Mouse (Mus musculus) monocyte, adult 2 months (primary cell): Measurements from ENCODE around the gene Snta1.

Experiments used
- DNase-seq, 2 experiments: peaks; one replicate each; pipeline ENCODE4 v3.0.0; 2022; ENCODE audit warnings: low spot score in 2 of 2, low read depth in 1 of 2

Gene Snta1

DNA sequence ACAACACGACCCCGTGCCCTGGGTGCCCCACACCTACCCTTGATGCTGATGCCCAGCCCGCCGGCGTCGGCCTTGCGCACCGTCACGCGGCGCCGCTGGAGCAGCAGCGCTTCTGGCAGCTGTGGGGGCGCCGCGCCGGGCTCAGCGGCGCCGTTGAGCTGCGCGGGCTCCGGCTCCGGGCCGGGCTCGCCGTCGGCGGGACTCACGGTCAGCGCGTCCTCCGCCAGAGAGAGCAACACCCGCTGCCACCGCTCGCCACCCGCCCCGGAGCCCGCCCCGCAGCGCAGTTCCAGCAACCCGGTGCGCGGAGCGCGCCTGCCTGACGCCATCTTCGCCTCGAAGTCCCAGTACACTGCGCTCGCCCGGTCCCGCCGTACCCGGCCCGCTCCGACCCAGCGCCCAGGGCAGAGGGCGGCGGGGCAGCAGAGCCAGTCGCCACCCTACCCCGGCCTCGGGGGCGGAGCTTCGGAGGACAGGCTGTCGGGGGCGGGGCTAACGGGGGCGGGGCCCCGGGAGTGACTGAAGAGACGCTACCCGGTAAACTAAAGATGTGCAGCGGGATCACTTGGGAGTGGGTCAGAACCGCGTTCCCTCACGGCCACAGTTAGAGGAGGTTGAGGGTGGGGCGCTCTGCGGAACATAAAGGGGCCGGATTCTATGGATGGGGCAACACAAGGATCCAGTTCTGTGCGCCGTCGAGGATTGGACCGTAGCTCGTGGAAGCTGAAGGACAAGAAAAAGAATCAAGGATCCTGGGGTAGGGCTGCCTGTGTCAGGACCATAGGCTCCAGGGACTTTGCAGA is at the start of gene Snta1:
Gene Snta1 (minus strand): TSS at position 457 of the 803 bp plus-strand sequence.
- DNase-seq, result peak; percentile 30 to 54

DNA sequence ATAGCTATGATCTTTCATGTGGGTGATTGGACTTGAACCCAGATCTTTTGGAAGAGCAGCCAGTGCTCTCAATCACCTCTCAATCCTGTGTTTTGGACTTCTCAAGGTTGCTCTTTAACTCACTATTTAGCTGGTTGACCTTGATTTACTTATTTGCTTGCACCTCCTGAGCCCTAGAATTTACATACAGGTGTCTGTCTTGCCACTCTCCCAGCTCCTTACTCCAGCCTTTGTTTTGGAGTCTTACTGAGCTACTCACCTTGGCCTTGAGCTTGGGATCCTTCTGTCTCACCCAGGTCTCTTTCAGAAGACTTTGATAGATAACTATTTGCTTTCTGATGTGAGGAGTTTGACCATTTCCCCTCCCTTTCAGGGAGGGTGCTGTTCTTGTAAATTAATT is 48.7 kb upstream of the Snta1 start:
- no peak for DNase-seq

DNA sequence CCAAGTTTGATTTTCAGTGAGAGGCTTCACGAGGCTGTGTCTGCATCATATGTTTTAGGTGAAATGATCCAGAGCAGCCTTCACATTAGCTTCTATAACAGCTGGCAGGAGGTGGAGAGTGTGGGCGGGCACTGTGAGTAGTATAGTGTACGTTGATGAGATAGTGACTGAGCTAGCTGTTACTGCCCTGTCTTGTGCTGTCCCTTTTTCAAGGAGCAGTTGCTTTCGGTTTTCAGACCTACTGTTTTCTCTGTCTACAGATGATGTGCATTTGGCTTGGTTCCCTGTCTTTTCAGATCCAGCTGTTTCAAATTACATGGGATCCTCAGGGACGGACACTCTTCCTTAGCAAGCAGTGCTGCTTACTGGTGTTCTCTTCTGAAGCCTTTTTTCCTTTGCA is 47.9 kb upstream of the Snta1 start:
- DNase-seq, result no peak

DNA sequence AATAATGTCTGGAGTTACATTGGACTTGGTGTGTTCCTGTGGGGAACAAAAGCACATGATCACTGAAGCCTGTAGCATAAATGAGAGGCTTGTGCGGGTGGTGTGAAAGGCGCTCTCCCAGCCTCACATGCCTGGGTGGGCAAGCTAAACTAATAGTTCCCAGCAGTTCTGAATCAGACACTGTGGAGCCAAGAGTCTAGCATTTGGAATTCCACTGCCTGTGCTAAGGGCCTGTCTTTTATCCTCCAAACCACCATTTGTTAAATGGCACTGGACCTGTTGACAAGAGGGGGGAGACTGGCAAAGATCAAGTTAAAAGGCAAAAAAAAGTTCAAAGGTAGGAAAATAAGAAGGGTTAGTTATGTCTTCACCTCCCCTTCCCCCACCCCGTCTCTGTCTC is 46.7 kb upstream of the Snta1 start:
- no peak for DNase-seq

DNA sequence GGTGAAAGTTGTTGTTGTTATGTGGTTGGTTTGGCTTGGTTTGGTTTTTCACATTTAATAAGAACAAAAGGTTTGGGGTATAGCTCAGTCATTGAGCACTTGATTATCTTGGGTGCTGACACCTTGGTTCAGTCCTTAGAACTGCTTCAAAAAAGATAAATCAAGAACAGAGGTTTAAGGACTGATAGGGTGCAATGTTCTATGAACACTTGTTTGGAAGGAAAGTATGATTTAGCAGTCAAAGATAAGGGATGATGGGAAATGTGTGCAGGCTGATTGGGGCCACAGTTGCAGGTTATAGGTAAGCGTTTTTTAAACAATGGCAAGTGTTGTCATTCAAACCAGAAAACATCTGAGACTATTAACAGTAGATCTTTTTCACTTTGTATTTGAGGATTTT is 46.2 kb upstream of the Snta1 start:
- DNase-seq, result no peak

DNA sequence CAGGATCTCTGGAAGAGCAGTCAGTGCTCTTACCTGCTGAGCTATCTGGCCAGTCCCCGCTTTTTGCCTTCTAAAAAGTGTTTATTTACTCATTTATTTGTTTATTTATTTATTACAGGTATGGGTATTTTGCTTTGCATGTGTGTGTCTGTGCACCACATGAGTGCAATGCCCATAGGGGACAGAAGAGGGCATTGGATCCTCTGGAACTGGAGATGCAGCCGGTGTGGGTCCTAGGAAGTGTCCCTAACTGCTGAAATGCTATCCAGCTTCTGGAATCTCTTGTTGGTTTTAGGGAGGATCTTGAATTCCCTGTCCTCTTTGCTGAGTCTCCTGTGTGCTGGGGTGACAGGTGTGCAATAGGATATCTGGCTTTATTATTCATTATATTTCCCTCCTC is 45.1 kb upstream of the Snta1 start:
- no peak for DNase-seq

DNA sequence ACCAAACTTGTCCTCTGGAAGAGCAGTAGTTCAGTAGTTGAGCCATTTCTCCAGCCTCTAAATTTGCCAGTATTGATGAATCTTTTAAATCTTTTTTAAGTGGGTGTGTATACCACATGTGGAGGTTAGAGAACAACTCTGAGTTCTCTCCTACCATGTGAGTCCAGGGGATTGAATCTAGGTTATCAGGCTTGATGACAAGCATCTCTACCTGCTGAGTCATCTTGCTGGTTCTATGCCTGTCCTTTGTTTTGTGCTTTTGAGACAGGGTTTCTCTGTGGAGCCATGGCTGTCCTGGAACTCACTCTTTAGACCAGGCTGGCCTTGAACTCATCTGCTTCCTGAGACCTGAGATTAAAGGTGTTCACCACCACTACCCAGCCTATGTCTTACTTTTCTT is 40.7 kb upstream of the Snta1 start:
- no peak for DNase-seq

DNA sequence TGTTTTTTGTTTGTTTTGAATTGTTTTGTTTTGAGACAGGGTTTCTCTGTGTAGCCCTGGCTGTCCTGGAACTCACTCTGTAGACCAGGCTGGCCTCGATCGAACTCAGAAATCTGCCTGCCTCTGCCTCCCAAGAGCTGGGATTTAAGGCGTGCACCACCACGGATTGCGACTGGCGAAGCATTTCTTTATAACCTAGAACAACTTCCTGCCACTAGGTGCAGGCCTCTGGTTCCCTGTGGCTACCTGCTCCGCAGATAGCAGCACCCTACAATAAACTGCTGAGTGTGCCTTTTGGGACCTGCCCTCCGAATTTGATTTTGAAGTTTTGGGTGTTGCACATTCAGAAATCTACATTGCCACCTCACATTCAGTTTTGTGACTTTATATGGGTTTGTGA is 39.9 kb upstream of the Snta1 start:
- DNase-seq, result no peak

DNA sequence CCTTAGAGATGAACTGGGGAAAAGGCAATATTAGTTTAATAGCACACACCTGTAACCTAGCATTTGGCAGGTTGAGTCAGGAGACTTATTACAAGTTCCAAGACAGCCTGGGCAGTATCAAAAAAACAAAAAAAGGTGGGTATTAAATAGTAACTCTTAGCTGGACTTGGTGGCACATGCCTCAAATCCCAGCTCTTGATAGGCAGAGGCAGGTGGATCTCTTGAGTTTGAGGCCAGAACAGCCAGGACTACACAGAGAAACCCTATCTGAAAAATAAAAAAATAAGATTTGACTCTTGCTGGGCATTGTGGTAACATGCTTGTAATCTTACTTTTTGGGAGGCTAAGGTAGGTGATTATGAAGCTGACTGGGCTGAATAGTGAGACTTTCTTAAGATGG is 32.6 kb upstream of the Snta1 start:
- DNase-seq, result no peak

DNA sequence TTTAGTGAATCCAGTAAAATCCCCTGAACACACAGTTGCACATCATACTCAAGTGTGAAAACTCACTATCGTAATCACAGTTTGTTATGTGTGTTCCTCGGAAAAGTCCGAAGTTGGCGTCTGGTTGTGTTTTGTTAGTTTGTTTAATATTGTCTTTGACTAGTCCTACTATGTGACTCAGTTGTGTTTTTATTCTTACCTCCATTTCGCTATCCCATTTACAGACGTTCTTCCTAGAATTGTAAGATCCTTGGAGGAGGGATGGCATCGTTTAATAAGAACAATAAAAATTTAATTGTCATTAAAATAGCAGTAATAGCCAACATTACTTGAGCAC is 29.3 kb upstream of the Snta1 start:
- no peak for DNase-seq

DNA sequence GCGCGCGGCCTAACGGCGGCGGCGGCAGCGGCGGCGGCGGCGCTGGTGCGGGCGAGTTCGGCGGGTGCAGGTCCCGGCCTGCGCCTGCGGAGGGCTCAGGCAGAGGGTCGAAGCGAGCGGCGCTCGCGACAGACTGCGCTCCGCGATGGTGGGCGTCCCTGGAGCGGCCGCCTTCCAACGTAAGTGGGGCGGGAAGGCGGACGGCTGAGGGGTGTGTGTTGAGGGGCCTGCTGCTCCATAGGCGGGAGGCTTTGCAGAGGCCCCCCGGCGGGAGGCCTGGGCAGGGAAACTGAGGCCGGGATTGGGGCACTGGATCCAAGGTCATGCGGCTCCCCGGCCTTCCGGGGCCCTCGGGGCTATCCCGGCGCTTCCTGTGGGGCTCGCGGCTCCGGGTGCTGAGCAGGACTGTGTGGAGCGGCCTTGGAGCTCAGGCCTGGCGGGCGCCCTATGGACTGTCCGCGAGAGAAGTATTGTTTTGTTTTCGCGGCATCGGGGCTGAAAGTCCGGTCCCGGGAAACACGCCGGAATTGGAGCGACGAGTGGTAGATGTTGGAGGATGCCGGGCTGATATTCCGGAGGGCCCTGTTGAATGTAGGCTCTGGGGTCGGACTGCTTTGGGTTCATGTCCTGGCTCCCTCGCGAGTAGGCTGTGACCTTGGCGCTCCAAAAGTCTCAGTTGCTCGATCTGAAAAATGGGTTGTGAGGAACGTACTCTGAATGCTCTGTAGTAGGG is 28.7 kb upstream of the Snta1 start, which contains the start of gene Cbfa2t2:
Gene Cbfa2t2 (plus strand): TSS at position 24 of the 733 bp plus-strand sequence.
- peak; percentile 13 to 29 for DNase-seq

DNA sequence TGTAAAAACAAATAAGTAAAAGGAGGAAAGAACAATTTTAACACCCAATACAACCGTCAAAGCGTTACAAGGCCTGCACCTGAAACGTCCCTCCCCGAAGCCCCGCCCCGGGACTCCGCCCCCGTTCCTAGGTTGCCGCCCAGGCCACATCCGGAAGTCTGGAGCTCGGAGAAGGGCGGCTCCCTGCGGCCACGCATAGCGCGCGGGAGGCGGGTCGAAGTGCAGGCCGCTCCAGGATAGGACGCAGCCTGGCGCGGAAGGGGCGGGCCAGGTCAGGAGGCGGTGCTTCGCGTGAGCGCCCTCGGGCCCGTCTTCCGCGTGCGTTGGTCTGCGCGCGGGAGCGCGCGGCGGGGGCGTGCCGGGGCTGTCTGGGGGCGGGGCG is 28.2 kb upstream of the Snta1 start:
- DNase-seq, result peak; percentile 96 to 97

DNA sequence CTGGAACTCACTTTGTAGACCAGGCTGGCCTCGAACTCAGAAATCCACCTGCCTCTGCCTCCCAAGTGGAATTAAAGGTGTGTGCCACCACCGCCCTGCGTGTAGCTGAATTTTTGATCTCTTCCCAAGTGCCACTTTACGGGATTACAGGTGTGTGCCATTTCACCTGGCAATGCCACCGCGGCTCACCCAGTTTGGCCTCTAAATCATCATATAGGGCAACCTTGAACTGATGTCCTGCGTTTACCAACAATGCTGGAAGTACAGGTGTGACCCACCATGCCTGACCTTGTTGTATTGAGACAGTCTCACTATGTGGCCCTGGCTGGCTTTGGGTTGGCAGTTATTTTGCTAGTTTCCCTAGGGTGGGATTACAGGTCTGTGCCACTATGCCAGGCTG is 26.8 kb upstream of the Snta1 start:
- DNase-seq, result no peak

DNA sequence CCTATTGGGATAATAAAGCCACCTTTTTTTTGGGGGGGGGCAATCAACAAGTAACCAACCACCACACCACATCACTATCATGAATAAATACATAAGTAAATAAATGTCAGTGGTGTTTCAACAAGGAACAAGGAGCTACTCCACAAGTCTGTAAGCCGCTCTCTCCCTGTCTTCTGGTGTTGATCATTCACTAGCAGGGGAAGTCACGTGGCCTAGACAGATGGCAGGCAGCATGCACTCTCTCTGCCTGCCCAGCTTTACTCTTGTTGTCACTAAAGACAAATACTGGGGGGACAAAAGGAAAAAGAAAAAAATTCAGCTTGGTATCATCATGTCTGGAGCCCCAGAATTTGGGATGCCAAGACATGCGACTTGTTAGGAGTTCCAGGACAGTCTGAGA is 25.5 kb upstream of the Snta1 start:
- DNase-seq, result no peak

DNA sequence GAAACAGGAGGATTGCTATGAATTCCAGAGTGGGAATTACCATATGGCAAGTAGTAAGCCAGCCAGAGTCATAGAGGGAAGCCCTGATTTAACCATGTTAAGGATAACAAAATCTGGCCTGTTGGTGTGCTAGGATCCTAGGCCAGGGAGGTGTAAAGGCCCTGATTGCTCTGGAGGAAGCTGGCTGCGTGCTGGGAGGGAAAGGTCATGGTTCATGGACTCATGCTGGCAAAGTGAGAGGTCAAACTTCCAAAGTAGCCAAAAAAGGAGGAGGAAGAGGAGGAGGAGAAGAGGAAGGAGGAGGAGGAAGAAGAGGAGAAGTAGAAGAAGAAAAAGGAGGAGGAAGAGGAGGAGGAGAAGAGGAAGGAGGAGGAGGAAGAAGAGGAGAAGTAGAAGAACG is 24.8 kb upstream of the Snta1 start:
- DNase-seq, result no peak

DNA sequence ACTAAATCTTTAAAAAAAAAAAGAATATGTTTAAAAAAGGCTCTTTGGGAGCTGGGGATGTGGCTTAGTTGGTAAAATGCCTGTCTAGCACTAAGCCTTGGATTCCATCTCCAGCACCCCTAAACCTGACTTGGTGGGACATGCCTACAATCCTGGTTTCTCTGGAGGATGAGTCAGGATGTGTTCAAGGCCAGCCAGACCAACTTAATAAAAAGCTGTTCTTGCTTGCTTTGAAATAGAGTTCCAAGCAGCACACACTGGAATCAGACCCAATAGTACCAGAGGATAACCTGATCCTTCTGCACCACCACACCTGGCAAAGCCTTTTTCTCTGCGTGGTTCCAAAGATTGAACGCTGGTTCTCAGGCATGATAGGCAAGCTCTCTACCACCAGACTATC is 22.7 kb upstream of the Snta1 start:
- DNase-seq, result no peak

DNA sequence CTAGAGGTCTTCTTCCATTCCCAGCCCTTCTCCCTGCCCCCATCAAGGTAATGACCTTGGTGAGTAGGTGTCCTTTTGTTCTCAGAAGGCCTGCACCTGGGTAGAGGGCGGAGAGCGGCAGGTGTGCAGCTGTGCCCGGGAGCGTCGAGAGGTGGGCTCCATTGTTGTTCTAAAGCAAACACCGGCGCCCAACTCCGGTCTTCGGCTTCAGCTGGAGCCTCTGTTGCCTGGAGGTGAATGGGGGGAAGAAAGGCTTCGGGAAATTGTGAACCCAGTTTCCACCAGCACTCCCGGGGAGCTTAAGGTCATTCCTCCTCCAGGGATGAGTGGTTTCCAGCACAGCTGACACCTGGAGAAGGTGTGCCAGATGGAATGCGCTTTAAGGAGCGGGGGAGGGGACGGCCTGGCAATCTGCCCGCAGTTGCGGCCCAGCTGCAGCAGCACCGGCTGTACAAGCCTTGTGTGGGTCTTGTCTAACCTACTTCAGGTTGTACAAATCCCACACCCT is 20.0 kb upstream of the Snta1 start:
- no peak for DNase-seq

DNA sequence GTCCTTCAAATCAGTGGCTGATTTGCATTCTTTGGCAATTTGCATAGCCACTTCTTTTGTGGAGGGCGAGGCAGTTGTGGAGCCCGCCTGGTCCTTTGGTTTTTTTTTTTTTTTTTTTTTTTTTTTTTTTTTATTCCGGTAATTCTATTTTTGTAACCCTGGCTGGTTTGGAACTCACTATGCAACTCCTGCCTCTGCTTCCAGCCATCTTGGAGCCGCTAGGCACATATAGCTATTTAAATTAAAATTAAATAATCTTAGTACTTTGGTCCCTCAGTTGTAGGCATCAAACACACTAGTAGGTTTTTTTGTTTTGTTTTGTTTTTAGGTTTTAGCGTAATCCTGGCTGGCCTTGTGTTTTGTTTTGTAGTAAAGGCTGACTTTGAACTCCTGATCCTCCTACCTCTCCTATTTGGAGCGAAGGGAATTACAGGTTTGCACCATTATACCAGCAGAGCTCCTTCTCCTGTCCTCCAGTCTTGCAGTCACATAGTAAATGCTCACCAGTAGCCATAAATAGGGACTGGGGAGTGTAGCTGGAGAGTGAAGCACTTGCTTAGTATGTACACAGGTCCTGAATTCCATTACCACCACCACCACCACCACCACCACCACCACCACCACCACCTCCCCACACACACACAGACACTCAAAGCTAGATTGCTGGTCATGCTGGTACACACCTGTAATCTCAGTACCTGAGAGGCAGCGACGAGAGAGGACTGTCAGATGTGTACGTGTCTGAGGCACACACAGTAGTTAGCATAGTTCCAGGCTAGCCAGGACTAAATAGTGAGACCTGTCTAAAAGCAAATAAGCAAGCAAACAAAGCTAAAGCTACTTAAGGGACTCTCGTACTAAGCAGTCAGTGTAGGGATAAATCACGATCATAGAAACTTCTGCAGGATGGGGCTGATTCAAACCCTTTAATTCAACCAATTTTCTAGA is 19.3 kb upstream of the Snta1 start:
- DNase-seq, result no peak

DNA sequence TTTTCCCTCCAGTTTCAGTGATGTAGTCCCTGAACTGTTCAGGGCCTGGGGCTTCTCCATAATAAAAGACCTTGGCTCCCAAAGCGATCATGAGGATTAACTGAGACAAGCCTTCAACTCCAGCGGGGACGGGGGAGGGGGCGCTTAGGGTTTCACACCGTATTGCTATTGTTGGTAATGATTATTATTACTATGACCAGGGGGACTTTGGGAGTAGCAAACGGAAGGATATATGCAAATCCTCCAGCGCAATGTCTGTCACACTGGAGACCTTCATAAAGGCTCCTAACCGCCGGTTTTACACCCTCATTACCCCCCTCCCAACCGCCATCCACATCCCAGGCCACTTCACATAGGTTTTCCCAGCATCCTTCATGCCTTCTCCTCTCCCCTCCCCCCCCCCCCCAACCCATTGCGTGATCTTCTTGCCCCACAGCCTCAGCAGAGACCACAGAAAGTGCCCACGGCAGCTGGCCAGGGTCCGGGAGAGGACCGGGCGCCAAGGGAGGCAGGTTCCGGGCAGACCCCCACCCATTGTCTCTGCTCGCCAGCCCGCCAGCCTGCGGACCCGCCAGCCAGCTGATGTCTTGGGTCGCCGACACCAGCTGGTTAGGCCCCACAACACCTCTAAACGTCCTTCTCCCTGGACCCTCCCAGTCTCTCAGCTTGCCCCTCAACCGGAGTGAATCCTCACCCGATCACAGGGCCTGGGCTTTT is 18.4 kb upstream of the Snta1 start:
- DNase-seq, result no peak

DNA sequence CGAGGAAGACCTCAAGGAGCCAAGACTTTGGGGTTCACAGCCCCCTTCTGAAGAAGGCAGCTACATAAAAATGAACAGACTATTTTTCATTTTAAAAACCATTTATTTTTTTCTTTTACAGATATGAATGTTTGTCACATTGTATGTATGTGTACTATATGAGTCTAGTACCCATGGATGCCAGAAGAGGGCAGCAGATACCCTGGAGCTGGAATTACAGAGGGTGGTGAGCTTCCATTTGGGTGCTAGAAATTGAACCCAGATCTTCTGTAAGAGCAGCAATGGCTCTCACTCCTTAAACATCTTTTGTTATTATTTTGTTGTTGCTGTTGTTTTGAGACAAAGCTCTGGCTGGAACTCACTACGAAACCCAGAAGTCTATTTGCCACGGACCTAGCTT is 17.6 kb upstream of the Snta1 start:
- no peak for DNase-seq

DNA sequence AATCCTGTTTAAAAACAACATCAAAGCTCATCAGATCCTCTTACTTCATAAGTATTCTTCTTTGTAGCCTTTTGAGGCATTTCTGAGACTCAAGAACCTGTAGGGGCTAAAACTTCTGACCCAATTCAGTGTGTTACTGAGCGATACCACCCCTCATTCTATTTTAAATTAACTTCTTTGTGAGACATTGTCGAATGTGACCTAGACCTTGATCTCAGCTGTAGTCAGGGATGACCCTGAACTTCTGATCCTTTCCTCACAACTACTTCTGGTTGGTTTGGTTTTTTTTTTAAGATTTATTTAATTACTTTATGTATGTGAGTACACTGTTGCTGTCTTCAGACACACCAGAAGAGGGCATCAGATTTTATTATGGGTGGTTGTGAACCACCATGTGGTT is 15.6 kb upstream of the Snta1 start:
- DNase-seq, result no peak
